Comparison of ENCODE assay signal across 10 mouse cellular contexts in the genomic region with DNA sequence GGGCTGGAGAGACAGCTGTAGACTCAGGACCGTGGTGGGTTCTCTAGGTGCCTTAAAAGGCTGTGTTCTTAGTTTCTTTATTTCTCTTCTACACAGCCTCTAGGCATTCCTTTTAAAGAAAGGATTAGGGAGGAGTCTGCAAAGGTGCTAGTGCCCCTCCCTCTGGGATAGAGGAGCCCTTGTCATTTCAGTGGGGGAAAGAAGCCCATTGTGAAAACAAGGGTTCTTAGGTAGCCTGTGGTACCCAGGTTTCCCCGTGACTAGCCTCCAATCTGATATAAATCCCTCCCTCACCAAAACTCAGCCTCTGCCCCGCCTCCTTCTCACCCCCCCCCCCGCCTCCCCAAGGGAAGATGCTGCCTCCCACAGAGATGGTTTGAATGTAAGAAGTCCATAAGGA. TPM values are rescaled to one million over a fixed set of nuclear protein-coding genes. Genes with fewer than 3 reads are reported as not detected.
DNase-seq lines count a peak whose midpoint lies in the region; ATAC-seq lines count a peak whose summit lies in the region.
"Had no signal": no experiment of that assay in that cellular context is flagged by ENCODE, and none has a peak within 500 bp of the region (broad histone marks: within the 10 kb centered on the region; RNA-seq: fewer than 3 reads in every experiment).

No protein-coding gene starts in this region.

- peak overlapping the region; percentile 57; the same call in 1 of the 2 replicates for H3K4me3 ChIP-seq in limb, embryonic 12.5 days (replicated peaks)
- H3K4me3 ChIP-seq in limb, embryonic 10.5 days, result no peak overlapping the region
- no peak overlapping the region for H3K4me3 ChIP-seq in intestine, embryonic 16.5 days (ENCODE audit: low read length)
- H3K4me3 ChIP-seq in stomach, embryonic 15.5 days (replicated peaks), result peak overlapping the region; percentile 58; the same call in 1 of the 2 replicates

- no peaks in the 10 kb centered on the region for H3K36me3 ChIP-seq in limb, embryonic 12.5 days
- no peaks in the 10 kb centered on the region for H3K36me3 ChIP-seq in limb, embryonic 10.5 days
- H3K36me3 ChIP-seq in intestine, embryonic 16.5 days (ENCODE audit: control insufficient read depth, insufficient read depth, low read length), result no peaks in the 10 kb centered on the region
- no peaks in the 10 kb centered on the region for H3K36me3 ChIP-seq in stomach, embryonic 15.5 days

- DNase-seq in cerebellum, adult 9-11 months, result peak; percentile 67
- no peak for DNase-seq in limb, embryonic 10.5 days (ENCODE audit: low spot score)
- DNase-seq in kidney, adult 9 months, result no peak
- DNase-seq: lung, postnatal 36 days had no signal

- H3K27ac ChIP-seq in limb, embryonic 12.5 days, result no peak overlapping the region
- no peak overlapping the region for H3K27ac ChIP-seq in limb, embryonic 10.5 days
- H3K27ac ChIP-seq in intestine, embryonic 16.5 days (ENCODE audit: low read length), result no peak overlapping the region
- H3K27ac ChIP-seq in stomach, embryonic 15.5 days, result no peak overlapping the region

- H3K9me3 ChIP-seq in limb, embryonic 12.5 days, result no peaks in the 10 kb centered on the region
- no peaks in the 10 kb centered on the region for H3K9me3 ChIP-seq in limb, embryonic 10.5 days (replicated peaks)
- no peaks in the 10 kb centered on the region for H3K9me3 ChIP-seq in intestine, embryonic 16.5 days (ENCODE audit: control insufficient read depth, low read length)
- no peaks in the 10 kb centered on the region for H3K9me3 ChIP-seq in stomach, embryonic 15.5 days

- peaks cover 23% of the 10 kb centered on the region for H3K4me1 ChIP-seq in limb, embryonic 12.5 days (replicated peaks)
- peaks cover 34% of the 10 kb centered on the region for H3K4me1 ChIP-seq in limb, embryonic 10.5 days
- H3K4me1 ChIP-seq in intestine, embryonic 16.5 days (ENCODE audit: control insufficient read depth, insufficient read depth, low read length), result peaks cover 13% of the 10 kb centered on the region
- H3K4me1 ChIP-seq in stomach, embryonic 15.5 days, result peaks cover 9% of the 10 kb centered on the region; the same call in 1 of the 2 replicates

- ATAC-seq in cerebellum, adult (ENCODE audit: insufficient number of reproducible peaks, low FRiP score, low TSS enrichment), result no peak
- no peak for ATAC-seq in limb, embryonic 12.5 days (ENCODE audit: insufficient number of reproducible peaks, insufficient read depth, low FRiP score, low TSS enrichment, low read depth)
- no peak for ATAC-seq in intestine, embryonic 16.5 days
- no peak for ATAC-seq in stomach, embryonic 15.5 days (ENCODE audit: insufficient read depth, low FRiP score, low read depth)
- ATAC-seq in erythroblast, adult 5-6 weeks (replicated peaks; ENCODE audit: low FRiP score, poor library complexity, severe bottlenecking), result no peak
- ATAC-seq: Patski had no signal

- no peak overlapping the region for H3K9ac ChIP-seq in limb, embryonic 12.5 days (replicated peaks)
- no peak overlapping the region for H3K9ac ChIP-seq in intestine, embryonic 16.5 days (ENCODE audit: low read depth, low read length)
- no peak overlapping the region for H3K9ac ChIP-seq in stomach, embryonic 15.5 days

- 3% methylated on average over 4 of the region's 4 CpGs for WGBS in limb, embryonic 12.5 days
- 0% methylated on average over 4 of the region's 4 CpGs for WGBS in limb, embryonic 10.5 days
- 18% methylated on average over 4 of the region's 4 CpGs for WGBS in intestine, embryonic 16.5 days
- 8% methylated on average over 4 of the region's 4 CpGs for WGBS in stomach, embryonic 15.5 days

- peaks cover 79% of the 10 kb centered on the region for H3K27me3 ChIP-seq in limb, embryonic 12.5 days
- H3K27me3 ChIP-seq in limb, embryonic 10.5 days (ENCODE audit: low read depth, poor library complexity, severe bottlenecking), result peaks cover 84% of the 10 kb centered on the region
- peaks cover 45% of the 10 kb centered on the region for H3K27me3 ChIP-seq in intestine, embryonic 16.5 days (replicated peaks; ENCODE audit: control insufficient read depth, insufficient read depth, low read length)
- peaks cover 60% of the 10 kb centered on the region for H3K27me3 ChIP-seq in stomach, embryonic 15.5 days (replicated peaks)
- H3K27me3 ChIP-seq: Patski had no signal

- H3K4me2 ChIP-seq in limb, embryonic 12.5 days, result 0 out of 2 replicates have a peak overlapping the region, but pooled peaks have one; percentile 92
- H3K4me2 ChIP-seq in intestine, embryonic 16.5 days (ENCODE audit: low read depth, low read length), result peak overlapping the region; percentile 96; the same call in 1 of the 2 replicates
- H3K4me2 ChIP-seq in stomach, embryonic 15.5 days, result peak overlapping the region; percentile 96; the same call in 1 of the 2 replicates

RNA-seq across cellular contexts. Expression of a gene that starts 2.1 kb away (rescaled TPM):
- 0.81 and 0.89 TPM in 2 replicates for polyA plus RNA-seq in limb, embryonic 12.5 days (2016; fragmentation: Nextera tagmentation; extraction: Ambion mirVana)
- 0.61 and 0.62 TPM in 2 replicates for polyA plus RNA-seq in limb, embryonic 10.5 days (2016; fragmentation: Nextera tagmentation; extraction: Ambion mirVana)
- 0.68 and 0.72 TPM in 2 replicates for polyA plus RNA-seq in intestine, embryonic 16.5 days (2015; fragmentation: Nextera tagmentation; extraction: Ambion mirVana)
- polyA plus RNA-seq in stomach, embryonic 15.5 days (2015; fragmentation: Nextera tagmentation; extraction: Ambion mirVana), result 1.8 TPM in 2 replicates
- not detected in 2 replicates for total RNA-seq in erythroblast, adult 5-6 weeks (2015; ENCODE audit: low replicate concordance)
- not detected in 2 replicates for total RNA-seq in erythroblast, adult 5-6 weeks (2017; ENCODE audit: low replicate concordance)

Comparison
In these comparisons a context has a peak if more than half of its experiments do, and no peak if none do; other contexts are left out.
1. H3K4me3 ChIP-seq: peak in limb, embryonic 12.5 days (single experiment) and stomach, embryonic 15.5 days (single experiment); none in limb, embryonic 10.5 days (single experiment) and intestine, embryonic 16.5 days (single experiment).
2. Peak in every context shown above with its lines, with median percentiles within 50 percentile points of each other: H3K4me2 ChIP-seq.